Mouse (Mus musculus): ENCODE data around the gene Aup1. TPM values are rescaled to one million over a fixed set of nuclear protein-coding genes. Genes with fewer than 3 reads are reported as not detected.

Gene Aup1
- total RNA-seq (2015; ENCODE audit: low replicate concordance) (197 and 242 TPM in 2 replicates), total RNA-seq (2017; ENCODE audit: low replicate concordance) (212 and 218 TPM in 2 replicates)

DNA sequence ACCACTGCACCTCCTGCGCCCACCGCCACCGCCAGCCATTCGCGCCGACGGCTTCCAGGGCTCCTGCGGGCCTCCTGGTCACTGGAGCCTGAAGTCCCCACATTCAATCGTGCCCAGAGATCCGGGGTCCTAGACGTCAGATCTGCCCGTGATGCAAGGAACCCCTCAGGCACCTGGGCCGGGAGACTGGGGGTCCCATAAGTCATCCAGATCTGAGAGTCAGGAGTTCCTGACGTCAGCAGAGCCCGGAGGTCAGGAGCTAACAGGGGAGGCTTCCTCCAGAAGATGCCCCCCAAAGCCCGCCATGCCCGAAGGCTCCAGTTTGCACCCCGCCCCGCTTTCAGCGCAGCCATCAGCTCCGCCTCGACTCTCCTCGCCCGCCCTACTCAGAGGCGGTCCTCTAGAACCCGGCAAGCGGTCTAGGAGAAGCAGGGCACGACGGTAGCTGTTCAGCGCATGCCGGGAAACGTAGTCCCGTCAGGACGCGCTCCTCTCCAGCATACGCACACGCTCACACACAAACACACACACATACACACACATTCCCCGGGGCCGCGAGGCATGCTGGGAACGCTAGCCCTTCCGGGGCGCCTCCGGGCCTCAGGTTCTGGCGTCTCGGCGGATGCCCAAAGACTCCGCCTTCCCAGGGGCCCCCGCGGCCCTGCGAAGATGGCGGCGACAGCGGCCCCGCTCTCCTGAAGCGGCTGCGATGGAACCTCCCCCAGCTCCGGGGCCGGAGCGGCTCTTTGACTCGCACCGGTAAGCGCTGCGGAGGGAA lies at the start of gene Aup1:
Gene Aup1, plus strand, starts transcription at position 448 of the 778 bp plus-strand sequence.
- ATAC-seq (replicated peaks; ENCODE audit: low FRiP score, poor library complexity, severe bottlenecking) = peak; percentile 84

DNA sequence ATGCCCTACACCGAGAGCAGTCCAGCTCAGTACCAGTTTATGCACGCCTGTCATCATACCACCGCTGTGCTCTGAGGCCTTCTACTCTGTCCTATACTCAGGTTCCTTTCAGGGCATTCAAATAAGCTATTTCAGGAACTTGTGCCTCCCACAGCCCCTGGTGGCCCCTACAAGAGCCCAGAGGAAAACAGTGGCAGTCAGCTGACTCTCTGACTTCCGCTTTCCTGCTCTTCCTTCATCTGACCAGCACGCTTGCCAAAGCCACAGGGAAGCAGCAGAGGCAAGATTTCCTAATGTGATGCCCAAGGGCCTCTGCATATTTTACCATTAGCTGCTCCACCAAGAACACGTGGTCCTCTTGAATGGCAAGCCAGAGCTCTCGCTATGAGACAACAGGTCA lies 49.4 kb upstream of the Aup1 start:
- no peak for ATAC-seq (replicated peaks; ENCODE audit: low FRiP score, poor library complexity, severe bottlenecking)

DNA sequence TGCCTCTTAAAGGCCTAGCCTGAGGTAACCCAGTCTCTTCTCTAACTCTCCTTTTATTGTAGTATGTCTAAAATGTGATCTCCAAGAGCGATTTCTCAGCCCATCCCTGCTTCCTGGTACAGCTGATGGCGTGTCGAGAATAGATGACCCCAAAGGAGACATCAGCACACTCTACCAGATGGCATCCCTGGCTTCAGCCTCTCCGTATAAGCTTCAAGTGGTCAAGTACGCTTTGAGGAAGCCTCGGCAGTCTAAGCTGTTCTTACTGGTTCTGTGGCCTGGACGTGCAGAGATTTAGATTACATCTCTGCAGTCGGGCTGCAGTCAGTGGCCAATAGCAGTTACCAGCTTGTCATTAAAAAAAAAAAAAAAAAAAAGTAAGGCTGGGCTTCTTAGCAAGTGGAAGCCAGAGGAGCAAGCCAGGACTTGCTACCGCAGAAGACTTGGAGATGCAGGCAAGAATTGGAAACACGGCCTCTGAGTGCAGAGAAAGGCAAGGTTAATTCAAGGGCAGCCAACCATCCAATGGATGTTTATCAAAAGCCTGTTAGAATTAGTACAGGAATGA lies 48.8 kb upstream of the Aup1 start:
- ATAC-seq (replicated peaks; ENCODE audit: low FRiP score, poor library complexity, severe bottlenecking) = no peak

DNA sequence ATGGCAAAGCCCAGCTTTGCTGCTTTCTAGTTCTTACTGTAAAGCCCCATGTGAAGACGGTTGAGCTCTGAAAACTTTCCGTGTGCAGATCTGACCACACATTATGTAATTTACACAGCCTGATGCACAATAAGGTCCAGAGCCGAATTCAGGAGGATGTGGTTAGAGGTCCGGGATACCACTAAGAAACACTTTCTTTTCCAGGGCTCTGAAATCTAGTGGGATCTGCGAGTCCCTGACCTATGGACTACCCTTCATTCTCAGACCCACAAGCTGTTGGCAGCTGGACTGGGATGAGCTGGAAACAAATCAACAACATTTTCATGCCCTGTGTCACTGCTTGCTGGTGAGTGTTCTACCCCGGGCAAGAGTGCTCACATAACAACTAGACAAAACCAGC lies 48.2 kb upstream of the Aup1 start:
- ATAC-seq (replicated peaks; ENCODE audit: low FRiP score, poor library complexity, severe bottlenecking) = no peak

DNA sequence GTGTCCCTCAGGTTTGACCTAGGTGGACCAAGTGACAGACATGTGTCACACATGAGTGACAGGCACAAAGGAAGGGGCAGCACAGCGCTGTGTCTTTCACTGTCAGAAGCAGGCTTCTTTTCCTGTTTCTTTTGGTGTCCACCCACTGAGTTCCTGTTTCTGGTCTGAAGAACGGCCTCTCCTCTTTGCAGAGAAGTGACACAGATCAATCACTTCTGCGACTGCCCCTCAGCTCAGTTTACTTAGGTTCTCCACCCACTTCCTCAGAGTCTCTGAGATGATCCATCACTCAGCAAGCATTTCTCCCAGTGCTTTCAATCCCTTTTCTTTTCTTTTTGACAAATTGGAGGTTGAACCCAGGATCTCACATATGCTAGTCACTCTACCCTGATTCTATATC lies 45.7 kb upstream of the Aup1 start:
- ATAC-seq (replicated peaks; ENCODE audit: low FRiP score, poor library complexity, severe bottlenecking) = no peak

DNA sequence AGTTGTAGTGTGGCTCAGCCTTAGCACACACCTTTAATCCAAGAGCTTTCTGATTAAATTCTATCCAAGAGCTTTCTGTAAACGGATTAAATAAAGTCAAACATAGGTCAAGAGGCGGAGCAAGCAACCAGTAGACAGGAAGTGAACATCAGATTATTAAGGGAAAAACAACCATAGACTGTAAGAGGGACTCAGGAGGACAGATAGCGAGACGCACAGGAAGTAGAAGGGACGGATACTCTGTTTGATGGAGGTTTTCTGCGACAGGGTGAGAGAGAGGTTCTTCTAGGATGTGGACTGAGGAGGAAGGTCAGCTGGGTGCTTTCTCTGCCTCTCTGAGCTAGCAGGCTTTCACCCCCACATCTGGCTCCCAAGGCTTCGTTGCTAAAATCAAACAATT lies 44.3 kb upstream of the Aup1 start:
- ATAC-seq (replicated peaks; ENCODE audit: low FRiP score, poor library complexity, severe bottlenecking) = peak; percentile 39

DNA sequence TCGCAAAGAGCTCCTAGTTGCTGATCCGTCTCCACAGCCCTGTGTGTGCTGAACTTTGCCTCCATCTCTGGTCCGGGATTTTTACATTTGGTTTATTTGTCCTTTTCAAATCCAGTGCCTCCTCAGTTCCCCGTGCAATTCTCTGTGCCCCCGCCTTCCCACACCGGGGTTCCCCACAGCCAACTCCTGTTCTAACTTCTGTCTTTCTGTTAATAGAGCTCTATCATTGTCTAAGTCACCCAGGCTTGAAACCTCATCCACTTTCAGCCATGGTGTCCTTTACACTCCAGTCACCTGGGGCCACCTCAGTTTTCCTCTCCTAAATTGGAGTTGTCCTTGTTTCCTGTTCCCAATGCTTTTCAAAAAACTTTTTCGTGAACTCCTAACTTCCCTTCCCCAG lies 43.1 kb upstream of the Aup1 start:
- no peak for ATAC-seq (replicated peaks; ENCODE audit: low FRiP score, poor library complexity, severe bottlenecking)

DNA sequence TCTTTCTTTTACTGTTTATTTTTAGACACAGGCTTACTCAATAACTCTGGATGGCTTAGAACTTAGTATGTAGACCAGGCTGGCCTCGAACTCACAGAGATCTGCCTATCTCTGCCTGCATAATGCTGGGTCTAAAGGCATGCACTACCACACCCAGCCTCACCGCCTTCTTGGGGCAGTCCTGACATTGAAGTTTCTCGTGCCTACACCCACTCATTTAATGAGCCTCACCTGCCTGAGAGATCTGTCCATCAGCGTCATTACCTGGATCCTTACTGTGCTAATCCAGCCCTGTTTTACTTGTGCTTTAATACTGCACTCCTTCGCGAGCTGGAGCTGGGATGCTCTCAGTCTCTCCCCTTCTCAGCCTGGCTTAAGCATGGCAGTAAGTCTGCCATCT lies 42.6 kb upstream of the Aup1 start:
- peak; percentile 14; the same call in 1 of the 2 replicates for ATAC-seq (replicated peaks; ENCODE audit: low FRiP score, poor library complexity, severe bottlenecking)

DNA sequence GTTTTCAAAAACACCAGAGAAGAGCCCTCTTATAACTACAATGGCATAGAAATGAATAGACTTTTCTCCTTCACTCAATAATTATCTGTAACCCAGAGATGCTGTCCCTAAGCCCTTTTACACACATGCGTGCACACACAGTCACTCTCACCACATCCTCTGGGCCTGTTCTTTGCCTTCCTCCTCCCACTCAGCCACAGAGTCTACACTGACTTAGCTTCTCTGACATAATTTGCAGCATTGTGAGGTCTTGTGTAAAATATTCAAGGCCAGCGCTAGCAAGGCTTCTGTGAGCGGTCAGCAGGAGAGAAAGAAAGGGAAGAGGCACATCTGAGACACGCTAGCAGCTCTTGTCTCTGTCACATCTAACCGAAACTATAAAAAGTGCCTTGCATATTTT lies 40.9 kb upstream of the Aup1 start:
- ATAC-seq (replicated peaks; ENCODE audit: low FRiP score, poor library complexity, severe bottlenecking) = peak; percentile 27; the same call in 1 of the 2 replicates

DNA sequence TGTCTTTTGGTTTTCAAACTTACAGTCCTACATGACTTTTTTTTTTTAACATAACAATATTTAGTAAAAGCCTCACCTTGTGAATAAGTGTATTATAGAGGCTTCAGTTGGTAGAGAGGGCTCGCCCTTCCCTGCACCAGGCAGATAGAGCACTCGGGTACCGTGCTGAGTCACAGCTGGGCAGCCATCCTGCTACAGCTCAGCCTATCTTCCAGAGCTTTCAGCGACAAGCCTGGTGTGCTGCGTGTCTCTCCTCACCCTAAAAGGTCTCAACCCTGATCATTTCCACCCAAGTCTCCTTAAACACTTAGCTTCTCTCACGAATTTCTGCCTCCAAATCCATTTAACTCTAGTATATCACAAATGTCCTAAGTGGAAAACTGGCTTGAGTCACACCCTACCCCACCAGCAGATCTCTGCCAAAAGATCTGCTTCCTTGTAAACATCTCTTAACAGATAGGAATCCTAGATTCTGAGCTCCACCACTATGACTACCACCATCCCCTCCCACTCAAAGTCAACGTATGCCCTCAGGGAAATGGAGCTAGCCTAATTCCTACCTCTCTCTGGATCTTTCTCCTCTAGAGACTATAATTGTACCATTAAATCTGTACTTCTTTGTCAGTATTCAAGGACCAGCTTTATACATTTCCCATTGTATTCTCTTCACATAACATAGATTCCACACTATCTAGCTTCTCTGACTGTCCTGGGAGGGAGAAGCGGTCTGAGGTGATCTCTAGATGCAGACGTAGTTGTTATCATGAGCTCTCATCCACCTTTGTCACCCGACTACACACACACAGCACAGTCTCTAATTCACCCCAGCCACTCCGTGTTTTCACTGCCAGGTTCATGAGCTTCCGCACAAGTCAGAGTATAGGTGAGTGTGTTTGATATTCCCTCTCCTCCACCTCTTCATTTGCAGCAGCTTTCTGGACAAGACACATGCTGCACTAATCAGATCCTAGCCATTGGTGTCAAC lies 39.5 kb upstream of the Aup1 start:
- peak; percentile 81 for ATAC-seq (replicated peaks; ENCODE audit: low FRiP score, poor library complexity, severe bottlenecking)

DNA sequence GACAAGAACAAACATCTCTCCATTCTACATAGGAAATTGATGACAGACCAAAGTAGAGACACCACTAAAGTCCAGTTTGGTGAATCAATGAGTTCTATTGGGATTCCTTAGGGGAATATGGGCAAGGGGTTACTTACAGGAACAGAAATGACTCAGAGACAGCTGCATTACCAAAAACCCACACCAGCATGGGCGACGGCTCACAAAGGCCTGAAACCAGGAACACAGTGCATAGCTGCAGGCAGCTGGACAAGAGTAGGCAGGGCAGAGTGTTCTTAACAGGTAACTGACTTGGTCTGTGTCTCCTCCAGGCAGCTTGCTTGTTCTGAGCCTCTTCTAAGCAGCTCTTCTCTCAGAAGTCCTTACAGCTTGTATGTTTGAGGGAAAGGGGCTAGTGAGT lies 38.6 kb upstream of the Aup1 start:
- ATAC-seq (replicated peaks; ENCODE audit: low FRiP score, poor library complexity, severe bottlenecking) = no peak

DNA sequence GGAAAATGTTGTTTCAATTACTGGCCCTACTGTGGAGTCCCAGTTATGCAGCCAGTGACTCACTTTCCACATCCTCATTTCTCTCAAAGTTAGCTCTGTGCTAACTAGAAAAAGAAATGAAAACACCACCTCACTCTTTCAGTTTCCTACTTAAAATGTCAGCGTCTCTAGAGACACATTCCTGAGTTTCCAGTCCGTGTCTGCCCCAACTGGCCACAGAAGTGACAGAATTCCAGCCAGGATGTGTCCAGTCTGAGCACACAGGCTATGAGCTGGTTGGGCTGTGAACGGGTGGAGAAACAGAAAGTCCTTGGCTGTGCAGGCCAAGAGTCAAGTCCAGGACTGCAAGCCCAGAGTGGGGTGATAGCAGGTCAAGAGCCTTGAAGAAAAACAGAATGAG lies 37.1 kb upstream of the Aup1 start:
- no peak for ATAC-seq (replicated peaks; ENCODE audit: low FRiP score, poor library complexity, severe bottlenecking)

DNA sequence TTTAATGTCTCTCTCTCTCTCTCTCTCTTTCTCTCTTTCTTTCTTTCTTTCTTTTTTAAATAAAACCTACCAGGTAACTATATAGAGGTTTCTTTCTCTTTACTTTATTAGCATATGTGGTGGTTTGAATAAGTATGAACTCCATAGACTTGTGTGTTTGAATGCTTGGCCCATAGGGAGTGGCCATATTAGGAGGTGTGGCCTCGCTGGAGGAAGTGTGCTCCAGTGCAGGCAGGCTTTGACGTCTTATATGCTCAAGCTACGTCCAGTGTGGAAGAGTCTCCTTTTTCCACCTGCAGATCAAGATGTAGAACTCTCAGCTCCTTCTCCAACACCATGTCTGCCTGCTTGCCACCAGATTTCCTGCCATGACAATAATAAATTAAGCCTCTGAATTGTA lies 35.3 kb upstream of the Aup1 start:
- no peak for ATAC-seq (replicated peaks; ENCODE audit: low FRiP score, poor library complexity, severe bottlenecking)

DNA sequence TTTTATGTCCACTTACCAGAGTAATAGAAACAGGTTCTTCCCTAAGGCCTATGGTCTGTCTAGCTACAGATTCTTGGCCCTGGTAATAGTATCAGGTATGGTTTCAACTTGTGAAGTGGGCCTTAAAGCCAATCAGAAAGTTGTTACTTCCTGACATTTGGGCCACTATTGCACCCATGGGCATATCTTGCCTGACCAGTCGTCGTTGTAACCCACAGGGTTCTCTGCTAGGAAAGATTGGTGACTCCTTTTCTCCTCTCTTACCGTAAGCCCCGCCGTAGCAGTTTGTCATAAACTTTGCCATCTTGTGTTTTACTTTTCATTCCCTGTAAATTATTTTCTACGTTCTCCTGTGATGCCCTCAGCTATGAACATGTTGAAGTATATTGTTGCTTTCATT lies 34.2 kb upstream of the Aup1 start:
- ATAC-seq (replicated peaks; ENCODE audit: low FRiP score, poor library complexity, severe bottlenecking) = peak; percentile 71

DNA sequence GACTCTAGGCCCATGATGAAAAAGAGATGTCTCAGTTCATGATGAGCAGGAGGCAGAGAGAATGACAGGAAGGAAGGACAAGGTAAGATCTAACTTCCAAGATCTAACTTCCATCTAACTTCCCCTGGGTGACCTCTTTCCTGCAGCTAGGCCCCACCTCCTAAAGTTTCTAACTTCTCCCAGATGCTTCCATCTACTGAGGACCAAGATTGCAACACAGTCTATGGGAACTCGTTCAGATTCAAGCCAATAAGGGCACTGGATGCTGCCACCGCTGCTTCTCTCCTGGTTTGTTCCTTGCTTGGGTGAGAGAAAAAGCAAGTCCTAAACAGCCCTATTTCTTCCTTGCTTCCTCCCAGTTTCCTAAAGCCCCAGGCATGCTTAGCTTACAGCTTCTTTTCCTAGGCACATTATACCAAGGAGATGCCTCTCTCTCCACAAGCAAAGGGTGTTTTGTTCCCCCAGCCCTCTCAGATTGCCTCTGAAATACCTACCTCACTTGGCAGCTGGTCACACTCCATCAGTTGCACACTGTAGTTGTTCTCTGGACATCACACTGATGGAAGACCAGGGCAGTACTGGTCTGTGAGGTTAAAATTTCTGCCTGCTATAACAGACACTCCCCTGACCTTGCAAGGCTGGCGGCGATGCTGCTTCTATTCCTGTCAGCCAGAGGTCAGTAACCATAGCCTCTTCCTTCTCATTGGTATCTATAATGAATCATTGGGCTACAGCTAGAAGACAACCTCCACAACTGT lies 33.3 kb upstream of the Aup1 start:
- no peak for ATAC-seq (replicated peaks; ENCODE audit: low FRiP score, poor library complexity, severe bottlenecking)

DNA sequence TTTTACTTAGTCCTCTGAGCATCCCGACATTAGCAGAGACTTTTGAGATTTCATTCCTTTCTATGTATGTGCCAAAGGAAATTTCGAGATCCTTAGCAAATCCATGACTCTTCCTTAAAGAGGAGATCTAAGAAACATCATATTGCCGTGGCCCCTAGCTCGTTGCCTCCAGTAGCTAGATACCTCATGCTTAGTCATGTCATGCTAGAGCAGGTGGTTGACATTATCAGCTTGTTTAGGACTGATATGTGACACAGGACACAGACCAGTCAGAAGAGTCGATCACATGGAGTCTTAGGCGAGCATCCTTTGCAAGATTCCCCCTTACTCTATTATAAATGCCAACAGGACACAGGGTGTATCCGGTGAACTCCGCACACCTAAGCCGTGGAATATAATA lies 31.3 kb upstream of the Aup1 start:
- peak; percentile 60 for ATAC-seq (replicated peaks; ENCODE audit: low FRiP score, poor library complexity, severe bottlenecking)

DNA sequence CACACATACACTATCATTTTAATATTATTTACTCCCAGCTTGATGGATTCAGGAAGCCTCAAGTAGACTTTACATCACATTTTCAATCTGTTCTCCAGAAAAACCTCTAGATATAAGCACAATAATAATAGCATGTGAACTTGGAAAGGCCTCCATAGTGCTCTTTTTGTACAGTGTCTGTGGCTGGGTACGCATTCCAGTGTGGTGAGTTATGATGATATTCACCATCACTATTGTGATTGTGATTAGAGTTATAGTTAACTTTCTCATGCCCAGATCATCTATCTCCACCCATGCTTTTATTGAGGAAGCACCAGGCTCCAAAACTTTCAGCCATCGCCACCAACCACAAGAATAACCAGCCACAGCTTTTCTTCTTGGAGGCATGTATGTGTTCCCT lies 30.5 kb upstream of the Aup1 start:
- no peak for ATAC-seq (replicated peaks; ENCODE audit: low FRiP score, poor library complexity, severe bottlenecking)

DNA sequence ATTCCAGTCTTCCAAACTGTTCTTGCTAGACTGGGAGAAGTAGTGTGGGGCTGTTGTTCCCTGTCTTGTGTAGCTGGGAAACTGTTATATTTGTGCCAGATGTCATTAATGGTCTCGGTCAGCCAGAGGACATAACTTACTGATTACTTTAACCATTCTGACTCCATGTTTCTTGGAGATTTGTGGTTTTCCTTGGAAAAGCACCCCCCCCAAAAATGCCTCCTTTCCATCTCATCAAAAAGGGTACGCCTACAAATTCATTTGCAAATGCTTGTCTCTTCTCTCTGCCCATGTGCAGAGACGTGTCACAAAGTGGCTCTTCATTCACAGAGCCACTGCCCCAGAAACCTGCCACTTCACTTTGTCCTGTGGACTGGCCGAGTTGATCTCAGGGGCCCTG lies 29.9 kb upstream of the Aup1 start:
- ATAC-seq (replicated peaks; ENCODE audit: low FRiP score, poor library complexity, severe bottlenecking) = no peak

DNA sequence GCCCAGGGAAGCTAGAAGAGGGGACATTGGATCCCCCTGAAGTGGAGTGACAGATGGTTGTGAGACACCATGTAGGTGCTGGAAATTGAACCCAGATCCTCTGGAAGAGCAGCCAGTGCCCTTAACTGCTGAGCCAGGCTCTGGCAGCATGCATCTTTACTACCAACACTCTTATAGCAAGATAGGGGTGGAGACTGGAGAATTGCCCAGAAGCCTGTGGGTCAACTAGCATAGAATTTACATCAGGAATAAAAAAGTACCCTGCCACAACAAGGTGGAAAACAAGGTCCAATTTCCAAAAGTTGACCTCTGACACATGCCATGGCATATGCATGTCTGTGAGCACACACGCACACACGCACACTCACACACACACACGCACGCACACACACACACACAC lies 29.1 kb upstream of the Aup1 start:
- ATAC-seq (replicated peaks; ENCODE audit: low FRiP score, poor library complexity, severe bottlenecking) = no peak

DNA sequence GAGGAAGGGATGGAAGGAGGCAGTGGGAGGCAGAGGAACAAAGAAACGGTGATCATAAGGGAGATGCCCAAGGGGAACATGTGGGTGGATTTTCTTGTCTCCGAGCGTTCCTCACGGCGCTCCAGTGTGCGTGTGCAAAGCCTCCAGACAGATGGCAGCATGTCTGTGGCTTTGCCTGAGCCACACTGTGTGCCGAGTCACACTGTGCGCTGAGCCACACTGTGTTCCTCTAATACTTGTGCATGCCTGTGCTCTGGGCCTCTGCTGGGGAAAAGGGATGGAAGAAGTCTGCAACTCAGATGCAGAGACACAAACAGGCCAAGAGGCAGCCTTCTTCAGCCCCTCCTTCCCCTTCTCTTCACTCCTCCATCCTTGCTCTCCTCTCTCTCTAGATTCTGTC lies 27.0 kb upstream of the Aup1 start:
- ATAC-seq (replicated peaks; ENCODE audit: low FRiP score, poor library complexity, severe bottlenecking) = no peak

Measured in erythroblast, adult 5-6 weeks (primary cell).